Mouse (Mus musculus): ENCODE data around the gene 4930519P11Rik. TPM values are rescaled to one million over a fixed set of nuclear protein-coding genes. Genes with fewer than 3 reads are reported as not detected.

Gene 4930519P11Rik
- under 1 TPM in 1 of 2 experiments, not detected in 1; 0.63 TPM for total RNA-seq (2021)
- long read RNA-seq, experiment 1 = 0 reads
- long read RNA-seq, experiment 2, partial matches to known transcripts = 0 of 1 reads
- long read RNA-seq, experiment 2, other reads (novel, unspliced or antisense) = 0 of 1 reads

GRCm38 (mm10) chr2:154613118-154614115 is at the start of gene 4930519P11Rik, which contains the start of gene Zfp341:
4930519P11Rik (minus strand) TSS chr2:154613437.
Zfp341 (plus strand) TSS chr2:154613297.
- DNase-seq = peak; percentile 91 to 95

- DNase-seq = no peak
These were observed 46.4 kb upstream of the 4930519P11Rik start for GRCm38 (mm10) chr2:154659531-154660074.

- DNase-seq = no peak
These were observed 45.8 kb upstream of the 4930519P11Rik start for GRCm38 (mm10) chr2:154659070-154659469.

DNA sequence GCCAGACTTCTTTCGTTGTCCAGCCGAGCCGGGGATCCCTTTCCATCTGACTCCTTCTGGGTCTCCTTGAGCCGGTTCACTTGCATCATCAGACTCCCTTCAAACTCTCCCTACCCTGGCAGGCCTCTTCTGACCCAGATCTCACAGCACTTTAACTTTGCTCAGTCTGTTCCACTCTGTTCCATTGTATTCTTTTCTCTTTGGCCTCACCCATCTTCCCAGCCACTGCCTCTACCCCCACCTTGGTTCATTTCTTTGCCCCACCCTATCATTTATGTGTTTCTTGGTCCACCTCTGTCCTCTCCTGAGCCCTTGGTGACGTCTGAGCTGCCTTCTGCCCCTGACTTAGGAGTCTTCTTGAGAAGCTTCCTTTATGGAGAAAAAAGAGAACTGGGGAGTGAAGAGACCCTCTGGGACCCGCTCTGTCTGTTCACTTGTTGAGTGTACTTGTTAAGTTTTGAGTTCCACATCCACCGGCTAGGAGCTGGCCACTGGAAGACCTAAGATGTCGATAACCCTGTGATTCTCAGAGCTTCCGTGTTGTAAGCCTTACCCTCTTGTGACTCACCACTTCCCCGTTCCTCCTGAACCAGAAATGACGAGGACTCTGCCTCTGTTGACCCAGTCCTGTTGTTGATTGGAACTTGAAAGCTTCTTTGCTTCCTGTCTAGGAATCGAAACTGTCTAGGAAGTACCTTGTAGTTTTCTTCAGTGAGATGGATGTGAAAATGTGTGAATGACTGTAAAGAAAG is 44.4 kb upstream of the 4930519P11Rik start:
- DNase-seq = peak; percentile 48 to 53

DNA sequence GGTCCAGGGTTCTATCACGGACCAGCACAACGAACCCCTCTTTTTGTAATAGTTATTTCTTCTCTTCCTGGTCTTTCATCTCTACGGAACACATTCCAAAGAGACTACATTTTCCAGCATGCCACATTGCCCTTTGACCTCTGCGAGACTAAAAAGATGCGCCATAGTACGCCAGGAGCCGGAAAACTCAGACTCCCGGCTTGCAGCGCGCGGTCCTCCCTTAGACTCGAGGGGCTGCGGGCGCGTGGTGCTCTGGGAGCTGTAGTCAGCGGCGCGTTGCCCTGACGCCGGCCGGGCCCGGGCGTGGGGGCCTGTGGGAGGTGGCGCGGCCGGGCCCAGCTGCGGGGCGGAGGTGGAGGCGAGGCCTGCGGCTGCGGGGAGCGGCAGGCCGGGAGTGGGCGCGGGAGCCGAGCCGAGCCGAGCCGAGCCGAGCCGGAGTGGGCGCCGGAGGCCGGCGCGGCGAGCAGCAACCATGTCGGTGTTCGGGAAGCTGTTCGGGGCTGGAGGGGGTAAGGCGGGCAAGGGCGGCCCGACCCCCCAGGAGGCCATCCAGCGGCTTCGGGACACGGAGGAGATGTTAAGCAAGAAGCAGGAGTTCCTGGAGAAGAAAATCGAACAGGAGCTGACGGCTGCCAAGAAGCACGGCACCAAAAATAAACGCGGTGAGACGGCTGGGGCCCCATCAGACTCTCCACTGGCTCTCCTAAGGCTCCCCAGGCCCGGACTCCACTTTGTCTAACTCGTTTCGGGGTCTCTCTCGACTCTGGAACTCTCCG is 43.7 kb upstream of the 4930519P11Rik start:
- peak; percentile 98 for DNase-seq

DNA sequence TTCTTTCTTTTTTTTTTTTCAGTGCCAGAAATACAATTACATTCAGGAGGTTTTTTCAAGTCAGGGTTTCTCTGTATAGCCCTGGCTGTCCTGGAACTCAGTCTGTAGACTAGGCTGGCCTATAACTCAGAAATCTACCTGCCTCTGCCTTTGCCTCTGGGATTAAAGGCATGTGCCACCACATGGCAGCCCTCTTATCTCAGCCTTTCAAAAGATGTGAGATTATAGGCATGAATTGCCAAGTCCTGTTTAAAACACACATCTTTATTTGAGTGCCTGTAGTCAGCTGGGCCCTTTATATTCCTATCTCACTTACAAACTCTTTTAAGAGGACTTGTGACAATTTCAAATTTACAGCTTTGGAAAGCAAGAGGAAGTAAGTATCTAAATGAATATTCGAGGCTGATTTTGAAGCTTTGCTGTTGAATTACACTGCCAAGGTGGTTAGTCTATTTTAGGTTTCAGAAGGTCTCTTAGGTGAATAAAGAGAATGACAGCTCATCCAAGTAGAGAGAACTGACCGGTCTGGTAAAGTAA is 42.7 kb upstream of the 4930519P11Rik start:
- no peak for DNase-seq

DNA sequence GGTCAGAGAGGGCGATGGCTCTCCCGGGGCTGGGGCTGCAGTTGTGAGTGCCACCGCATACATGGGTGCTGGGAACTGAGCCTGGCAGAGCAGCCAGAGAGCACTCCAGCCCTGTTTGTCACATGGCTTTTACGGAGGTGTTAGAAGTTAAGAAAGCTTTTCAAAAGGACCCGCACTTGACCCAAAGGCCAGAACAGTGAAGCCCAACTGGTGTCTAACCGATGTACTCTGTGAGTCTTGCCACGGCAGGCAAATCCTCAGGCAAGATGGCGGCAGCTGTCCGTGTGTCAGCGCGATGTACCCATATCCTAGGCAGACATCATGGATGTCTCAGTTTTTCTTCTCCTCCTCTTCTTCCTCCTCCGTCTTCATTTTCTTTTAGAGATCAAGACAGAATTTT is 41.7 kb upstream of the 4930519P11Rik start:
- no peak for DNase-seq

GRCm38 (mm10) chr2:154651363-154651762 is 38.1 kb upstream of the 4930519P11Rik start, which contains the start of gene Chmp4b:
Chmp4b (plus strand) TSS chr2:154651705.
- DNase-seq = no peak

- no peak for DNase-seq
These were observed 37.2 kb upstream of the 4930519P11Rik start for GRCm38 (mm10) chr2:154650404-154650803.

DNA sequence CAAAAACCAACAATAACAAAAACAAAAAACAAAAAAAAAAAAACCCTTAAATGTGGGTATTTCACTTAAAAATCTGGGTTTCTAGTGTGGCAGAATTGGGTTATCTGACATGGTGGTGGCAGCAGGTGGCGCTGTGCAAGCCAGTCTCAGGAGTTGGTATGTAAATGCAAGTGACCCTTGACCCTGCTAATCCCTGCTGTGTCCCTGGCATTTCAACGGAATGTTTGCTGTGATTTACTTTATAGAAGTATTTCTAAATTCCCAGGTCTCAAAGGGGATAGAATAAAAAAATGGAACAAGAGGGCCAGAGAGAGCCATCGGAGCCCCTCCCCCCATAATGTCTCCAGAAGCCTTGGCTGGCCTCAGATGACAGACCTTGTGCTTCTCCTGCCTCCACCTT is 34.8 kb upstream of the 4930519P11Rik start:
- DNase-seq = peak; percentile 53 to 76

DNA sequence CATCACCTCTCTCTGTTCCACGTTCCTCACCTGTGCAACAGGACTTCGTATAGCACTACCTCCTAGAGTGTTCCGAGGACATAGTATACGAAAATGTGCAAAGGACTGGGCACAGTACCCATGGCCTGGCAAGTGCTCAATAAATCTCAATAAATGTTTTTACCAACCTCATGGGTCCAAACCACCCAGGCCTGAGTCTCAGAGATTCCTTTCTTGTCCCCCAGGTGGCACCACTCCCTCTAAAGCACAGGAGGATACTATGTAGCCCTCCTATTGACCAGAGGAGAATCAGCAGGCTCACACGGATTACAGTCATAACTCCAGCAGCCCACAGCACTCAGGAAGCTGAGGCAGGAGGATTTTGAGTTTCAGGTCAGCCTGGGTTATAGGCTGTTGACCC is 33.4 kb upstream of the 4930519P11Rik start:
- DNase-seq = peak; percentile 27 to 46

- no peak for DNase-seq
These were observed 29.6 kb upstream of the 4930519P11Rik start for GRCm38 (mm10) chr2:154642712-154643385.

DNA sequence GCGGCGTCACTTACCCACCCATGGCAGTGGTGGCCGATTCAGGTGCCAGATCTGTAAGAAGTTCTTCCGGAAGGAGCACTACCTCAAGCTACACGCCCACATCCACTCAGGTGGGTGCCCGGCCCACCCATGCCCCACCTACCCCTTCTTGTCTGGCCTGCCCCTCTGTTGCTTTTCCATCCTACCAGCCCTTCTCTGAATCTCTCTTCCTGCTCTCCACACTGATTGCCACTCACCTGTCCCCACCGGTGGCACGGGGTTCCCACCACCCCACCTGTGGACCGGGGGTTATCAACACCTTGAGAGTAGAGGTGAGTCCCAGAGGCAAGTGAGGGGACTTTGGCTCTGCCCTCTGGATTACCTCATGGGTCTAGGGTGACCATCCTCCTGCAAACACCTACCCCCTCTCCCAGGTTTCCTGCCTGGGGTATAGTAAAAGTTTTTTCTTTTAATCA is 28.8 kb upstream of the 4930519P11Rik start:
- no peak for DNase-seq

- DNase-seq = no peak
These were observed 27.9 kb upstream of the 4930519P11Rik start for GRCm38 (mm10) chr2:154641176-154641575.

DNA sequence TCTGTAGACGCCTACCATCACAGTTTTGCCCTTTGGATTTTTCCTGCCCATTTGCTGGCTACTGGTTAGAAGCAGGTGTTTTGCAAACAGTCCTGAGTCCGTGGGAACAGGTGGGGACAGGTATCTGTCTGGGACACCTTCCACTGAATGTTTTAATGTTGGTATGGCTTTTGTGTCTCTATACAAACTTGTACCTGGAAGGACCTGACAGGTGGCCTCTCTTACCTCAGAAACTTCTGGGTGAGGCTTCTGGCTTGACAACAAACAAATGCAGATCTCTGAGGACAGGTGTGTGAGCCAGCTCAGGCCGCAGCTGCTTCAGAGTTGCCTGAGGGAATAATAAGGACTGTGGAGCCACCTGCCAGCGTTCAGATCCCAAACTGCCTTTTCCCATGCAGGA is 25.9 kb upstream of the 4930519P11Rik start:
- DNase-seq = no peak

- no peak for DNase-seq
These were observed 25.3 kb upstream of the 4930519P11Rik start for GRCm38 (mm10) chr2:154638521-154638920.

DNA sequence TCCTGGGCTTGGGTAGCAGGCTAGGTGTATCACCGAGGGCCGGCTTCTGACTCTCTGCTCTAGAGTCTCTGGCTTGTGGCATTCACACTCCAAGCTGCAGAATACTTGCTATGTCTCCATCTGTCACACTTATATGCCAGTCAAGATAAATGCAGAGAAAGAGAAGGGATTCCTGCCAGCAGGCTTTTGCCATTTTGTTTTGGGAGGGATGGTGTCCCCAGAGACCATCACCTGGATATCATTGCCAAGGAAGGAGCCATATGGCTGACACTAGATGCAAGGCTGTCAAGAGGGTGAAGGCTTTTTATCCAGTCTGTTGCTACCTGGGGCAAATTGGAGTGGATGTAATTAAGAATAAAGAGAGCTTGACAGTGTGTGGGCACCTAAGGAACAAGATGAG is 22.6 kb upstream of the 4930519P11Rik start:
- no peak for DNase-seq

DNA sequence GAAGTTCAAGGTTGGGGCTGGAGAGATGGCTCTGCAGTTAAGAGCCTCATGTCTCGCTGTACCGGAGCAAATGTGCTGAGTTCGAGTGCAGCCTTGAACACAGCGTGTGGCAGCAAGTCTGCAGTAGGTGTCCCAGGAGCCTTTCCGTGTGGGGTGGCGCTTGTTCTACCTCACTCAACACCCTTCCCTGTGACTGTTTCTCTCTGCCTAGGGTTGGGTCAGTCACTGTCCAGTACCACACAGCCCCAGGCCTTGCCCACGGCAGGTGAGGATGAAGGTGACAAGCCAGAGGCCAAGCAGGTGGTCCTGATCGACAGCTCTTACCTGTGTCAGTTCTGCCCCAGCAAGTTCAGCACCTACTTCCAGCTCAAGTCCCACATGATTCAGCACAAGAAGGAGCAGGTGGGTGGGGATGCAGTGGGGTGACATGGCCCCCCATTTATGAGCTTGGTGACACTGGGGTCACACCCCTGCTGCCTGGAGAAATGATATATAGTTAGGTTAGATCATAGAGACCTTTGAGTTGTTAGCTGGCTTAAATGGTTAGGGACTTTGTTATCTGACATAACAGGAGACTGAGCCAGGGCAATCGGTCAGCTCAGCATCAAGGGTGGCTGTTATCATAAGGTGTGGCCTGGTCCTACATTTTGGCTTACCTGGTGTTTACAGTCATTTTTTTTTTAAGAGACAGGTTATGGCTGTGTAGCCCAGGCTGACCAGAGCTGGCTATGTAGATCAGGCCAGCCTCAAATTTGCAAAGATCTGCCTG is 20.8 kb upstream of the 4930519P11Rik start:
- DNase-seq = no peak

GRCm38 (mm10) chr2:154633039-154633742 is 20.0 kb upstream of the 4930519P11Rik start:
- DNase-seq = no peak
